Mouse (Mus musculus) left cerebral cortex, postnatal 25 days (tissue): ENCODE data around the gene Evx1. TPM values are rescaled to one million over a fixed set of nuclear protein-coding genes. Genes with fewer than 3 reads are reported as not detected.
"Not testable (repeated sequence)": the region's sequence is repeated elsewhere in the genome, so short reads cannot be mapped to it uniquely, and the experiment has no call there.

Source experiments
- DNase-seq, 2 experiments: peaks; one replicate each; pipeline ENCODE4 v3.0.0; 2022; ENCODE audit warnings: low spot score in 2 of 2, mixed read lengths in 1 of 2
- intact Hi-C: fragments of 180-260 bp; cut with DNase I; formaldehyde crosslinking; loops from one replicate; pipeline ENCODE4 v1.15.1; 2025
- total RNA-seq, 2 experiments: library from RNA; stranded (reverse); gene quantifications; 2 replicates each; pipeline ENCODE4 v1.2.3; 2021

The Evx1 gene
- total RNA-seq, 2 experiments from 2014 or later, result not detected

DNA sequence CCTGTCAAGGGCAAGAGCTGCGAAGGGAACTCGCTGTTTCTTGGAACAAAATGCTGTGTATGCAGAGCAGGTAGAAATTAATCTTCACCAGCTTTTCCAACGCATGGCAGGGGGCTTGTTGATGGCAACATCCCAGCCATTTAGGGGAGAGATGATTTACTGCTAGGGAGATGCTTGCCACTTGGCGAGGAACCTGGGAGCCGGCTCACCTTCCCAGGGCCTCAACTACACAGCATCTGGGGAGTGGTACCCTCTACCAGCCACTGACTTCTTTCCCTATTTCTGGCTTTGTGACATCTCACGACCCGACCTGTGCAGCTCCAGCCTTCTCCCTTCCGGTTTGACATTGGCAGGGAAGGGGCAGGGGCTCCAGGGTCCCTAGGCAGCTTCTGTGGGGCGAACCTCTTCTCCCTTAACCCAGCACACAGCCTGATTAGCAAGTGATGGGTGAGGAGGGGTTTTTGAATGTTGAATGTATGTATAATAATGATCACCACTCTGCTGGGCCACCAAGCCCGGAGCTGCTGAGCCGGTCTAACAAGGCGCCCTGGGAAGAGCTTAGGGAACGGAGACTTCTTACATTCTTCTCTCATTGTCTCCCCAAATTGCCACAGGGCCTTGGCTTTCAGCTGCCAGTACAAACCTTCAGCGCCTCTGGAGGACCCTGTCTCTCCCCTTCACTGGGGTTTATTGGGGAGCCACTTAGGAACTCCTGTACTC lies 4.3 kb downstream of the Evx1 start:
- intact Hi-C loops, result loop anchor here (5.0 kb wide), 2 partner anchors 310 to 1140 kb away; no protein-coding TSS in a partner anchor
- no peak for DNase-seq

DNA sequence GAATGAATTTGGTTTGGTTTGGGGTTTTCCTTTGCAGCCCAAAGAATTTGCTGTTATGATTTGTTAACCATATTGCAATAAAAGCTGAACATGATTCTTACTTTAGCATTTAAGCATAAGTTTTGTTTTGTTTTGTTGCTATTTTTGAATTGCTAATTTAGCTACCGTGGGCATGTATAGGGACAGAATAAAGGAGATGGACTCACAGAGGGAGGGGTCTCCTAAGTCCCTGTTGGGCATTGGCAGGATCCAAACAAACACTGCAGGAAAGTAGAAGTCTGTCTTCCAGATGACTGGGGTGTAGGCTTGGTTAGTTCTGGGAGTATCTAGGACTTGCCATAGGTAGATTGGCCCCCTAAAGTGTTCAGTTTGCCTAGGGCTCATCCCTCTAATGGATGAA lies 5.0 kb downstream of the Evx1 start:
- DNase-seq, result no peak
- intact Hi-C loops, result loop anchor here (5.0 kb wide), 2 partner anchors 311 to 1141 kb away; no protein-coding TSS in a partner anchor

DNA sequence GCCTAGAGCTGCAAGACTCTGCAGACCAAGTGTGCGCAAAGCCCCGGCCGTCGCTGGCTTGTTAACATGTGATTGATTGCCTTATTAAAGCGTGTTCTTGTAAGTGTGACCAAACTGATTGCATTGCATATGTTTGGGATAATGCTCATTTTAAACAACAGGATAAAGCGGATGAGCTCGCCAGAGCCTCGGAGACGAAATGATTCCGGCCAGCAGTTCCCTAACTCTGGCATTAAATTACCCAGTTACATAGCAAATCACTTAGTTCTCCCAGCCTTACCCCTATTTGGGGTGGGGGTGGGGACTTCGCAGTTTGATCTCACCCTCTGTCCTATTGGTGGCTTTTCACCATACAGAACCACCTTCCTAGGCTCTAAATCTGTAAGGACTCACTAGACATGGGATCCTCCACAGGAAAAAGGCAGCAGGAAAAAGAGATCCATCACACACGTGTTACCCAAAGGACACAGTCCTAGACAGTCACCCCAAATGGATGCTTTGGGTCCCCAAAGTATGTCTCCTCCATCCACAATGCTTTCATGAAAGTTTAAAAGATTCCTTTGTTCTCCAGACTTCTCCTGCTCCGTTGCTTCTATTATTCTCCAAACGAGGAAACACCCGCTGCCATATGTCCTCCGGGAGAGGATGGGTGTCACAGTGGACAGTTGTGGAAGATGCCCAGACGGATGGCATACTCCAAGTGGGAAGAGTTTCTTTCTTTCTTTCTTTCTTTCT lies 6.8 kb downstream of the Evx1 start:
- intact Hi-C loops, result loop anchor here (5.0 kb wide), 2 partner anchors 313 to 1143 kb away; no protein-coding TSS in a partner anchor
- DNase-seq, result no peak

DNA sequence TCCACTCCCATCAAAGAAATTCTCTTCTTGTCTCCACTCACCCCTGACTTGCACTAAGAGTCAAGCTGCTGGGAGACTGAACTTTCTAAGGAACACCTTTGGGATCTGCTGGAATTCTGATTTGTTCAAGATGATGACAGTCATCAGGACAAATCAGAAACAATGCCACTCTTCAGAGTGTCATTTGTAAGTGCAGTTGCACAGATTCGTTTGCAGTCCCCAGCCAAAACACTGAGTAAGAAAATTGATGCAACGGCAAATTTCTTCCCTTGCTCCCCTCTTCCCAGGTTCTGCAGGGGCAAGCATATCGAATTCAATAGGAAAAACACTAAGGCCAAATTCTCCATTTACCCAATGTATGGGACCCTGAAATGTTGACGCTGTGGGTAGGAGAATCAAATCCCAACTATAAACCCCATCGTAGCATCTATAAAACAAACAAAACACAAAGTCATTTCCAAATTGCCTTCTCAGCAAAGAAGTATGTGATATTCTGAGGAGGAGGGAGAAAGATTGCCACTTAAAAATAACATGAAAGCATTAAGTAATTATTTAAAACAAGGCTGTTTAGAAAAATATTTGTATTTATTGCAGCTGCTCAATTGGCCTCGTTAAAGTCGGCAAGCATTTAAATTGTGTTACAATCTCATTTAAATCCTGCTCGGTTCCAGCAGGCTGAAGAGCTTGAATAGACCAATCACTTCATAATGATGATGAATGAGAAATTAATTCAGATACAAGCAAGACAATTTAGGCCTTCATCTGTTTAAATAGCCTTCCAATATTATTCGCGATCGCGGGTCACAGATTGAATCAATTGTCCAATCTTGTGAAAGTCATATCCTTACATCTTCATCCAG lies 7.9 kb downstream of the Evx1 start:
- DNase-seq, result peak in 1 of 2 experiments; percentile 9
- intact Hi-C loops, result no loop called here

DNA sequence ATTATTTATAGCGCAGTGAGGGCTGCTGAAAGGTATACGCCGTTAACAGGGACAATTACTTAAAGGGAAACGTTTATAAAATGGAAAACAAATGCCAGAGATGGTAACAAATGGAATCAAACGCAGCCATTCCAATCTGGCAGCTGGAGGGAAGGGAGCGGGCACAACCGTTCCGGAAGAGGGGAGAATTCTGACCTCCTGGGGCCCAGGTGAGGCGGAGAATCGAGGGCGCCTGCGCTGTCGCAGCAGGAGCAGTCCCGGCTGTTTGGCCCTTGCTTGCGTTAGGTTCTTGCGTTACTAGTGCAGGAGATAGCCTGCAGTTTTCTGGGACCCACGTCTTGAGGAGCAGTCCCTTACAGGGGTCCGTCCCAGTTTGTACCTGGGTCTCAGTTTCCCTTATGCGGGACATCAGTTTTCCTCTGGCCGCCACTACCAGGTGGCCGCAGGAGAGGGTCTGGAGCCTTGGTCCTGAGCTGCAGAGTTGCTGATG lies 8.6 kb downstream of the Evx1 start:
- intact Hi-C loops, result no loop called here
- DNase-seq, result no peak

DNA sequence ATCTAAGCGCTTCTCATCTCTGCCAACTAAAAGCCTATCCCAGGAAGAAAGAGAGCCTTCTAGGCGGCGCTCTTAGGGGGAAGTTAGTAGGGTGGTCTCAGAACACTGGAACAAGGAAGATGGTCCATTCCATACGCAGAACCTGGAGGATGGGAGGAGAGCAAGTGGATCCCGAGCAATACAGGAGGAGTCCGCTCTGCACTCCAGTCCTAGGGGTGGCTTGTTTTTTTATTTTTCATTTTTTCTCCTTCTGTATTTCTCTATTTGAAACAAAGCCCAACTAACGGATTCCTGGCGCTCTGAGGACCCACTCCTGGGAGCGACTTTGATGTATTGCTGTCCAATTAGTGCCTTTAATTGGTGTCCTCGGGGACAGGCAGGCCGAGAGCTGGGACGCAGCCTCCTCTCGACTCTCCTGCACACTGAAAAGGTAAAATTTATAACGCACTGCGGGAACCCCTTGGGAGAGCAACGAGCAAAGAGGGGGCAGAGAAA lies 9.5 kb downstream of the Evx1 start:
- intact Hi-C loops, result no loop called here
- DNase-seq, result no peak

DNA sequence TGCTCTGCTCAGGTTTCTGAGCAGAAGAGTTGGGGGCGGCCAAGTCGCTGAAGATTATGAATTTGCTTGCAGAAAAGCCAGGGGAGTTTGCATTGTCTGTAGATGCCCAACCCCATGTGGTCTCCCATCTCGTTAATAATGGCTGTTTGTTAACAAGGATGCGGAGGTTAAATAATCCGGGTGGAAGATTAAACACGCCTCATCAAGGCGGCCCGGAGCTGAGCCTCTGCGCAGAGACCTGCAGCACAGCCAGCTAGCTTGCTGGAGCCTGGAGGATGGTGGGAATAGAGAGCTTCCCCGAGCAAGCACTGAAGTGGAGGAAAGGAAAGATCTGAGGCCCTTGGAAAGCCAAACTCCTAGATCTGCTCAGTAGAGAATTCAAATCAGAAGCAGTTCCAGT lies 10.0 kb downstream of the Evx1 start:
- DNase-seq, result no peak
- intact Hi-C loops, result no loop called here

DNA sequence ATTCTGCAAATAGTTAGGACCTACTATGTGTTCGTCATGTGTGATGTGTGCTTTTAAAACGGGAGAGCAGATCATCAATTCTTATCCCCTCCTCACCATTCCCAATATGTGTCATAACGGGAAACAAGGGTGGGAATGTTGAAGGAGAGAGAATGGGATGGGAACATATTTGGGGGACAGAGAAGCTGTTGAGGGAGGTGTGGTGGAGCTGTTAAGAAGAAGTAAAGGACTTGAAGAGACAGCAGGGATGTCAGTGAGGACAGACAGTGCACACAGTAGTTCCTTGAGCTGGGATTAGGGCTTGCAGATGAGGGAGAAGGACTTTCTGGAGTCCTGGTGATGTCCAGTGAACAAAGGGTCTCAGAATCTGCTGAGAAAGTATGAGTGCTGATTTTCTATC lies 10.8 kb downstream of the Evx1 start:
- intact Hi-C loops, result no loop called here

DNA sequence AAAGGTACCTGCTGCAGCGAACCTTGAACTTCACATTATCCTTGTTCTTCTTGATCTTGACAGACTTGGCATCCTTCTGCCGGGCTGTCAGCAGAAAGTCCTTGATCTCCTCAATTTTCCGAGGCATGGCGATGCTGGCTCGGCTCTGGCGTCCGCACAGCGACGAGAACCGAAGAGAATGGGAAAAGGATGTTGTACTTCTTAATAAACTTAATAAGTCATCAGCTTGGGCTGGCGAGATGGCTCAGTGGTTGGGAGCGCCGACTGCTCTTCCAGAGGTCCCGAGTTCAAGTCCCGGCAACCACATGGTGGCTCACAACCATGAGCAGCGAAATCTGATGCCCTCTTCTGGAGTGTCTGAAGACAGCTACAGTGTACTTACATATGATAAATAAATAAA lies 33.5 kb downstream of the Evx1 start:
- intact Hi-C loops, DNase-seq: not testable (repeated sequence)

More for the DNA sequence above, 10.8 kb downstream of the Evx1 start:
- DNase-seq, result no peak

DNA sequence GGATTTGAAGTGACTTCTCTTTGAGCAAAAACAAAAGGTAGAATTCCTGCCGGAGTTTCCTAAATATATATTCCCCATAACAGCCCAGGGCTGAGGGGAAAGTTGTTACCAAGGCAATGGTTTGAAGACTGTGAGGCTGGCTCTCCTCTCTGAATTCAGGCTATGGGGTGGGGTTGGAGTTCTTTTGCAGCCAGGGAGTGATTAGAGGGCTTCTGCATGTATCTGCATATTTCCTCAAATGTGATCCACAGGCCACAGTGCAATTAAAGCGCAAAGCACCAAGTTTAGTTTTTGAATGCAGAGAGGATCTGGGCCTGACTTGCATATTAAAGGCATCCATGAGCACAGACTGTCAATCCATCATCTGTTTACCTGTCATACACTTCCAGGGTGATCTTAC lies 52.7 kb downstream of the Evx1 start:
- DNase-seq, result no peak
- intact Hi-C loops, result no loop called here

DNA sequence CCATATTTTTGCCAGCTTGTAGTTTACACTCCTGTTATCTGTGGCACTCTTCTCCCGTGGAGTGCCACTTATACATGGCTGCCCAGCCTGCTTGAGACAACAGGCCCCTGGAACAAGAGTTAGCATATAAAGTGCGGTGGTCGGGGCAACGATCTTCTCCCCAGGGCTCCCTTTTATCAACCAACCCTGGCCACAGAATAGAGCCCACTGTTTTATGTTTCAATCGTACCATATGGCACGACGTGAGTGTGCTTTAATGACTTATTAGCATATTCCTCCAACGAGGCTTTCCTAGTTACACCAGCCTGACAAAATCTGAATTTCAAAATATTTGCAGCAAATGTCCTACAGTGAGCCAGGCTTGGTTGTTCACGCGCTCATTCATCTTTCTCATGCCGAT lies 53.2 kb downstream of the Evx1 start:
- DNase-seq, result peak in 1 of 2 experiments; percentile 4
- intact Hi-C loops, result no loop called here

DNA sequence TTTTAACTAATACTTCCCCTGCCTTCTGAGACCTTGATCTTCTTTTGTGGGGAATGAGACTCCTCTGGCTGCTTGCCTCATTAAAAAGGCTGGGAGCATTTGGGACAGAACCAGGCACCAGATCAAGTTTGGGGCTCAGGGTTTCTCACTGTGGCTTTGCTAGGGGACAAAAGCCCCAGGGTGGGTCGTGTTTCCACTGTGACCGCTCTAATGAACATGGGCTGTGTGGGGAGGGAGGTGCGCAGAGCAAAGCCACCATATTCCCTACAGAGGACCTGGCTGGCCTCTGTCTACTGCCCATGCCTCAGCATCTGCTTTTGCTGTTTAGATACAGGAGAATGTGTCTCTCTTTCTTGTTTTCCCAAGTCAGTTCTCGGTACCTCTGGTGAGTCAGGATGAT lies 53.8 kb downstream of the Evx1 start:
- intact Hi-C loops, result no loop called here
- no peak for DNase-seq

Other genes with a start within 250 kb of the Evx1 start
- not detected for gene Hoxa1, start 155.2 kb upstream of the Evx1 start, total RNA-seq
- not detected for gene Hoxa2, start 148.7 kb upstream of the Evx1 start, total RNA-seq
- not detected for gene 5730596B20Rik, start 136.0 kb upstream of the Evx1 start, total RNA-seq
- gene Hoxa4, start 121.7 kb upstream of the Evx1 start, total RNA-seq, result not detected
- gene Hoxa5, start 108.9 kb upstream of the Evx1 start, total RNA-seq, result not detected
- gene Hoxa6, start 104.8 kb upstream of the Evx1 start, total RNA-seq, result not detected
- not detected for gene Hoxa3, start 100.2 kb upstream of the Evx1 start, total RNA-seq
- gene Gm28308, start 100.2 kb upstream of the Evx1 start, total RNA-seq, result not detected
- not detected for gene Hoxa7, start 91.6 kb upstream of the Evx1 start, total RNA-seq
- not detected for gene Hoxa9, start 82.4 kb upstream of the Evx1 start, total RNA-seq
- gene Hoxa10, start 72.6 kb upstream of the Evx1 start, total RNA-seq, result not detected
- not detected for gene Hoxa11, start 67.7 kb upstream of the Evx1 start, total RNA-seq
- not detected for gene Hoxa13, start 52.6 kb upstream of the Evx1 start, total RNA-seq